Mouse (Mus musculus) kidney, postnatal 0 days (tissue): ENCODE measurements around the gene Tmem198. TPM values are rescaled to one million over a fixed set of nuclear protein-coding genes. Genes with fewer than 3 reads are reported as not detected.

Experiments used
- ATAC-seq: fragments of 200-750 bp; cut with Nextera tagmentation; replicated peaks from 2 replicates; pipeline ENCODE4 v1.8.0; 2017; ENCODE audit warnings: low read depth, moderate number of reproducible peaks, moderate TSS enrichment, moderate library complexity; ENCODE audit not compliant: low FRiP score
- DNase-seq: peaks from one replicate; pipeline ENCODE4 v3.0.0-alpha.2; 2016; ENCODE audit warnings: low spot score
- H3K27ac ChIP-seq: fragments of 300-500 bp; sonication (generic); 2 replicates; pipeline ENCODE4 v1.5.1; 2014; ENCODE audit warnings: mild to moderate bottlenecking
- H3K27me3 ChIP-seq: fragments of 300-500 bp; sonication (generic); 2 replicates; pipeline ENCODE4 v1.6.1; 2014; ENCODE audit warnings: low read length, mixed read lengths; ENCODE audit not compliant: insufficient read depth
- H3K36me3 ChIP-seq: fragments of 300-500 bp; sonication (generic); 2 replicates; pipeline ENCODE4 v1.6.1; 2014; ENCODE audit warnings: low read length, mixed read lengths; ENCODE audit not compliant: insufficient read depth
- H3K4me1 ChIP-seq: fragments of 300-500 bp; sonication (generic); replicated peaks from 2 replicates; pipeline ENCODE4 v1.6.1; 2014; ENCODE audit warnings: antibody characterized with exemption, low read length, mixed read lengths; ENCODE audit not compliant: insufficient read depth
- H3K4me2 ChIP-seq: fragments of 300-500 bp; sonication (generic); 2 replicates; pipeline ENCODE4 v1.6.1; 2014; ENCODE audit warnings: mild to moderate bottlenecking, low read length, moderate library complexity, mixed read lengths
- H3K4me3 ChIP-seq: fragments of 300-500 bp; sonication (generic); replicated peaks from 2 replicates; pipeline ENCODE4 v1.5.1; 2014; ENCODE audit warnings: low read depth, low read length
- H3K9ac ChIP-seq: fragments of 300-500 bp; sonication (generic); 2 replicates; pipeline ENCODE4 v1.6.1; 2014; ENCODE audit warnings: low read depth, low read length
- H3K9me3 ChIP-seq: fragments of 300-500 bp; sonication (generic); replicated peaks from 2 replicates; pipeline ENCODE4 v1.6.1; 2016; ENCODE audit warnings: low read length, inconsistent platforms, mixed read lengths
- CTCF ChIP-seq: IDR thresholded peaks from 2 replicates; pipeline ENCODE4 v1.5.1; 2016; ENCODE audit warnings: antibody characterized with exemption, low read depth, mild to moderate bottlenecking, moderate library complexity
- WGBS: fragments of 180-500 bp; shearing (Covaris S2); extraction: QIAGEN DNeasy Blood & Tissue Kit; methylation state at CpG from one replicate; pipeline ENCODE4 v1.1.7; 2014; 5-methylcytosine and 5-hydroxymethylcytosine counted together
- polyA plus RNA-seq: library from polyadenylated mRNA; unstranded; fragments of >200 nt; fragmentation: Nextera tagmentation; extraction: Ambion mirVana; gene quantifications from 2 replicates; pipeline ENCODE4 v1.2.1, GENCODE M21; 2015

The Tmem198 gene
- polyA plus RNA-seq, 1 experiment from 2014 or later, result 0.61 TPM

- no peak for ATAC-seq
- TF ChIP-seq CTCF, result no peak
- Histone ChIP-seq H3K36me3 (0 out of 2 replicates have a peak, but pooled peaks cover 18% of the 10 kb centered on the region), H3K27me3 (no peaks in the 10 kb centered on the region), H3K4me1 (peaks cover 9% of the 10 kb centered on the region; the same call in 1 of the 2 replicates), H3K4me2 (peak overlapping the region; percentile 68), H3K9me3 (no peaks in the 10 kb centered on the region), H3K27ac (no peak overlapping the region), H3K9ac (peak overlapping the region; percentile 94; the same call in 1 of the 2 replicates), H3K4me3 (peak overlapping the region; percentile 86)
- WGBS, result 52% methylated on average over 9 of the region's 9 CpGs
- DNase-seq, result no peak
Measured at GRCm38 (mm10) chr1:75504256-75505045, 25.1 kb downstream of the Tmem198 start.

- Histone ChIP-seq H3K4me1 (peaks cover 9% of the 10 kb centered on the region; the same call in 1 of the 2 replicates), H3K9ac (peak overlapping the region; percentile 94), H3K36me3 (0 out of 2 replicates have a peak, but pooled peaks cover 12% of the 10 kb centered on the region), H3K9me3 (no peaks in the 10 kb centered on the region), H3K27ac (peak overlapping the region; percentile 97), H3K4me2 (peak overlapping the region; percentile 68), H3K4me3 (peak overlapping the region; percentile 86), H3K27me3 (no peaks in the 10 kb centered on the region)
- 1% methylated on average over 84 of the region's 84 CpGs for WGBS
- peak; percentile 41 for ATAC-seq
- peak; percentile 66 for DNase-seq
- TF ChIP-seq CTCF, result peak; percentile 34
Measured at GRCm38 (mm10) chr1:75505159-75505955, 26.0 kb downstream of the Tmem198 start.

GRCm38 (mm10) chr1:75505956-75506831 is 26.9 kb downstream of the Tmem198 start, which contains the start of gene Obsl1:
Gene Obsl1, minus strand, starts transcription at chr1:75506452.
- Histone ChIP-seq H3K9ac (peak within 1 kb of the TSS; percentile 94), H3K27ac (peak within 1 kb of the TSS; percentile 97), H3K9me3 (no peaks in the 10 kb centered on the region), H3K4me2 (peak within 1 kb of the TSS; percentile 68), H3K36me3 (0 out of 2 replicates have a peak, but pooled peaks cover 12% of the 10 kb centered on the region), H3K4me1 (peaks cover 9% of the 10 kb centered on the region; the same call in 1 of the 2 replicates), H3K4me3 (peak within 1 kb of the TSS; percentile 86), H3K27me3 (no peaks in the 10 kb centered on the region)
- DNase-seq (peak; percentile 96), ATAC-seq (peak; percentile 86)
- no peak for TF ChIP-seq CTCF
- under 1% methylated on average over 62 of the region's 65 CpGs for WGBS

GRCm38 (mm10) chr1:75507006-75507405 is 27.7 kb downstream of the Tmem198 start, which contains the start of gene Inha:
Gene Inha, plus strand, starts transcription at chr1:75507077.
- Histone ChIP-seq H3K4me1 (peaks cover 9% of the 10 kb centered on the region; the same call in 1 of the 2 replicates), H3K4me3 (peak within 1 kb of the TSS; percentile 86), H3K9ac (peak within 1 kb of the TSS; percentile 94), H3K36me3 (0 out of 2 replicates have a peak, but pooled peaks cover 9% of the 10 kb centered on the region), H3K9me3 (no peaks in the 10 kb centered on the region), H3K27ac (peak within 1 kb of the TSS; percentile 97), H3K4me2 (peak within 1 kb of the TSS; percentile 68), H3K27me3 (no peaks in the 10 kb centered on the region)
- 43% methylated on average over 10 of the region's 10 CpGs for WGBS
- no peak for DNase-seq
- TF ChIP-seq CTCF, result no peak
- ATAC-seq, result no peak

GRCm38 (mm10) chr1:75509586-75509985 is 30.3 kb downstream of the Tmem198 start:
- Histone ChIP-seq H3K27me3 (no peaks in the 10 kb centered on the region), H3K27ac (no peak overlapping the region), H3K4me1 (peaks cover 9% of the 10 kb centered on the region; the same call in 1 of the 2 replicates), H3K9me3 (no peaks in the 10 kb centered on the region), H3K9ac (no peak overlapping the region), H3K4me2 (no peak overlapping the region), H3K4me3 (no peak overlapping the region), H3K36me3 (no peaks in the 10 kb centered on the region)
- no peak for TF ChIP-seq CTCF
- ATAC-seq, result no peak
- DNase-seq, result no peak
- 60% methylated on average over 20 of the region's 20 CpGs for WGBS
